Mouse (Mus musculus): ENCODE data around the gene Fbxl17. TPM values are rescaled to one million over a fixed set of nuclear protein-coding genes. Genes with fewer than 3 reads are reported as not detected.

The Fbxl17 gene
- total and polyA plus RNA-seq, 3 experiments = 7.8 to 25.9 (median 25.5) TPM

GRCm38 (mm10) chr17:63498182-63498716 lies 1.6 kb downstream of the Fbxl17 start:
- DNase-seq = no peak
- Histone ChIP-seq H3K79me2 (replicated peaks; ENCODE audit: control insufficient read depth, insufficient read depth, low read length) (peaks cover 6% of the 10 kb centered on the region), H3K9ac (ENCODE audit: low read depth, low read length) (peak overlapping the region; percentile 64), H3K4me1 (ENCODE audit: control insufficient read depth, insufficient read depth, low read length) (peaks cover 14% of the 10 kb centered on the region), H3K27me3 (ENCODE audit: control insufficient read depth, insufficient read depth, low read length) (no peaks in the 10 kb centered on the region), H3K4me3 (peak overlapping the region; percentile 93), H3K27ac (peak overlapping the region; percentile 90), H3K36me3 (ENCODE audit: control insufficient read depth, insufficient read depth, low read length) (peaks cover 14% of the 10 kb centered on the region)
- no peak for TF ChIP-seq CTCF (IDR thresholded peaks at IDR 0.05)
- no peak for TF ChIP-seq EP300 (IDR thresholded peaks at IDR 0.05; ENCODE audit: insufficient read depth, low read depth, low read length)
- no peak for TF ChIP-seq POLR2A (IDR thresholded peaks at IDR 0.05; ENCODE audit: insufficient read depth, low read depth, low read length)
- intact Hi-C loops (cut with DNase I) = loop anchor here (10.0 kb wide), 1 partner anchor 367 kb away; the partner anchor contains the start of genes A930002H24Rik and Fer
- 16% methylated on average over 6 of the region's 6 CpGs for WGBS

DNA sequence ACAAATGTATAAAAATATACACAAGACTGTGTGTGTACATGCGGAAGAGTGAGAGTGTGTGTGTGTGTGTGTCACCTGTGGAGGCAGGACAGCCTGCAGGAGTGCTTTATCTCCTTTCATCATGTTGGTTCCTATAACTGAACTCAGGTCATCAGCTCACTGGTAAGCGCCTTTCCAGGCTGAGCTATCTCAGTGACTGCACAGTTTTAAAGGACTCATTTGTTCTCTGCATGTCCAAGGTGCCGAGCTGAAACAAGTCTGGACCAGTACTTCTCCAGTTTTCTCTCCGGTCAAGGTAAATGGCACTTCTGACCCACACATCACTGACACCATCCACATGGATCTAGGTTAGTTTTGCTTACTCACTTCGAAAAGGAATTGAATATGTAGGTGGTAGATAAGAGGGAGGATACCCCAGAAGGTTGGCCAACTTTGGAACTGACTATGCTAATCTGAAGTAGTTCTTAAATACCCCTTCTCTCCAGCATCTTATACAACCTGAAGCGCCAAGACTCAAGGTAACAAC lies 2.5 kb downstream of the Fbxl17 start:
- intact Hi-C loops (cut with DNase I) = loop anchor here (10.0 kb wide), 1 partner anchor 368 kb away; the partner anchor contains the start of genes A930002H24Rik and Fer
- Histone ChIP-seq H3K4me3 (no peak overlapping the region), H3K9ac (ENCODE audit: low read depth, low read length) (no peak overlapping the region), H3K27ac (no peak overlapping the region; the same call in 1 of the 2 replicates), H3K79me2 (replicated peaks; ENCODE audit: control insufficient read depth, insufficient read depth, low read length) (peaks cover 6% of the 10 kb centered on the region), H3K4me1 (ENCODE audit: control insufficient read depth, insufficient read depth, low read length) (peaks cover 17% of the 10 kb centered on the region), H3K27me3 (ENCODE audit: control insufficient read depth, insufficient read depth, low read length) (no peaks in the 10 kb centered on the region), H3K36me3 (ENCODE audit: control insufficient read depth, insufficient read depth, low read length) (peaks cover 14% of the 10 kb centered on the region)
- no peak for DNase-seq
- 78% methylated on average over 6 of the region's 6 CpGs for WGBS
- TF ChIP-seq EP300 (IDR thresholded peaks at IDR 0.05; ENCODE audit: insufficient read depth, low read depth, low read length) = no peak
- no peak for TF ChIP-seq CTCF (IDR thresholded peaks at IDR 0.05)
- no peak for TF ChIP-seq POLR2A (IDR thresholded peaks at IDR 0.05; ENCODE audit: insufficient read depth, low read depth, low read length)

DNA sequence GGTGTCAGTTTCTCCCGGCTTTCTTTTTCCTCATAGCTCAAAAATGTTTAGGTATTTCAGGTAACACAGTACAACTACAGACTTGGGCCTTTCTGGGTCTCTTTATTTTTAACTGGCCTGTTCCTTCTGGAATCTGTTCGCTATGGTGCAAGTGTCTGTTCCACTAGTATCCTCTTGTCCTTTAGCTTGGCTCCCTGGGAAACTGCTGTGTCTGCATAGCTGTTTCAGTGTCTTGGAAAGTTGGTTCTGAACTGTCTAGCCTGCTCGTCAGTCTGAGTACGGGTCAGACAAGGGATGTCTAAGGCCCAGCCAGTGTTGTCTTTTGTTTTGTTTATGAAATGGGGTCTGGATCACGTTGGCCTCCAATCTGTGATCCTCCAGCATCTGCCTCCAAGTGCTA lies 3.7 kb downstream of the Fbxl17 start:
- Histone ChIP-seq H3K79me2 (replicated peaks; ENCODE audit: control insufficient read depth, insufficient read depth, low read length) (peaks cover 6% of the 10 kb centered on the region), H3K9ac (ENCODE audit: low read depth, low read length) (no peak overlapping the region), H3K4me1 (ENCODE audit: control insufficient read depth, insufficient read depth, low read length) (peaks cover 19% of the 10 kb centered on the region), H3K36me3 (ENCODE audit: control insufficient read depth, insufficient read depth, low read length) (peaks cover 14% of the 10 kb centered on the region), H3K4me3 (no peak overlapping the region), H3K27ac (0 out of 2 replicates have a peak overlapping the region, but pooled peaks have one; percentile 9), H3K27me3 (ENCODE audit: control insufficient read depth, insufficient read depth, low read length) (no peaks in the 10 kb centered on the region)
- WGBS = 32% methylated on average over 5 of the region's 5 CpGs
- DNase-seq = no peak
- TF ChIP-seq POLR2A (IDR thresholded peaks at IDR 0.05; ENCODE audit: insufficient read depth, low read depth, low read length) (no peak), CTCF (IDR thresholded peaks at IDR 0.05) (no peak), EP300 (IDR thresholded peaks at IDR 0.05; ENCODE audit: insufficient read depth, low read depth, low read length) (no peak)
- intact Hi-C loops (cut with DNase I) = loop anchor here (10.0 kb wide), 1 partner anchor 369 kb away; the partner anchor contains the start of genes A930002H24Rik and Fer

DNA sequence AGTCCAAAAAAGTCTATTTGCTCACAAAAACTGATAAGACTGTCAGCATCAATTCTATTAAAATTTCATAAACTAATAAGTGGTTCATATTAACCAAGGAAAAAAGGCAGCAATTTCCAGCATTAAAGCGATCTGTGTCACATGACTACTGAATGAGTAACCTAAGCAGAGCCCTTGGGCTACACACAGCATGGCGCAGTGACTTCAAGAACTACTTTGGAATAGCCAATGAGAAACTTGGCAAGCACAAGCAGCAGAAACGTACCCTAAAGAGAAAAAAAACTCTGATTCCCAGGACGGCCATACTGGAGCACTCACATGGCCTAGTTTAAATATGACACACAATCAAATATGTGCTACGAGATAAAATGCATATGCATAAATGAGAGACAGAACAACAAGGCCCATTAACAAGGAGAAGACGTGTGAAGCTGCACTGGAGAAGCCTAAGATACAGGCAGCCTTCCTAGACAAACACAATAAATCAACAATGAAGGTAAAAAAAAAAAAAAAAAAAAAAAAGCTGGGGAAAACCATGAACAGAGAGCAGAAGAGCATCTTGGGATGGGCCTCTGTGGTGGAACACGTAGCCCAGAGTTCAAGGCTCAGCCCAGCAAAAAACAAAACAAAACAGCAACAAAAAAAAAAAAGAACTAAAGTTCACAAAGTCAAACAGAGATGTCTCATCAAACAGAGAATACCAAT lies 5.8 kb downstream of the Fbxl17 start:
- peaks cover 6% of the 10 kb centered on the region for H3K79me2 ChIP-seq (replicated peaks; ENCODE audit: control insufficient read depth, insufficient read depth, low read length)
- H3K4me3 ChIP-seq = no peak overlapping the region
- no peak for TF ChIP-seq CTCF (IDR thresholded peaks at IDR 0.05)
- TF ChIP-seq POLR2A (IDR thresholded peaks at IDR 0.05; ENCODE audit: insufficient read depth, low read depth, low read length) = no peak
- no peak for TF ChIP-seq EP300 (IDR thresholded peaks at IDR 0.05; ENCODE audit: insufficient read depth, low read depth, low read length)
- H3K36me3 ChIP-seq (ENCODE audit: control insufficient read depth, insufficient read depth, low read length) = peaks cover 14% of the 10 kb centered on the region
- intact Hi-C loops (cut with DNase I) = loop anchor here (10.0 kb wide), 1 partner anchor 371 kb away; the partner anchor contains the start of genes A930002H24Rik and Fer
- H3K27me3 ChIP-seq (ENCODE audit: control insufficient read depth, insufficient read depth, low read length) = no peaks in the 10 kb centered on the region
- DNase-seq = no peak
- WGBS = 69% methylated on average over 7 of the region's 7 CpGs
- peaks cover 16% of the 10 kb centered on the region for H3K4me1 ChIP-seq (ENCODE audit: control insufficient read depth, insufficient read depth, low read length)
- H3K27ac ChIP-seq = no peak overlapping the region
- no peak overlapping the region for H3K9ac ChIP-seq (ENCODE audit: low read depth, low read length)

DNA sequence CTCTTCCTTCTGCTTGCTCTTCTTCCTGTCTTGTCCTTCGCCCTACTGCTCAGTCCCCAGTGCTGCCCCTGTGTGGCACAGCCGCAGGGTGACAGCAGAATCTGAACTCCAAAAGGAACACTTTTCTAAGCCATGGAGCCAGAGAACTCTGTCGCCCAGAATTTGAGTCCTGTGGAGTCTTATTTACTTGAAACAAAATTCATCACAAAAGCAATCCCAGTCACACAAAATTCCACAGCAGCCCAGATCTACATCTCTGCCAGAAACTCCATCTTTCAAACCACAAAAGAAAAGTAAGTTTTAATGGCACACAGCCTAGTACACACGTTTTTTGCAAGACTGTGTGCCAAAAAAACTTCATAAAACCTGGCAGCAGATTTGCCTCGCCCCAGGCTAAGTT lies 6.5 kb downstream of the Fbxl17 start:
- DNase-seq = peak; percentile 43
- peak overlapping the region; percentile 32 for H3K4me3 ChIP-seq
- peak overlapping the region; percentile 13 for H3K9ac ChIP-seq (ENCODE audit: low read depth, low read length)
- H3K27ac ChIP-seq = peak overlapping the region; percentile 40
- intact Hi-C loops (cut with DNase I) = loop anchor here (10.0 kb wide), 1 partner anchor 372 kb away; the partner anchor contains the start of genes A930002H24Rik and Fer
- H3K79me2 ChIP-seq (replicated peaks; ENCODE audit: control insufficient read depth, insufficient read depth, low read length) = peaks cover 6% of the 10 kb centered on the region
- H3K27me3 ChIP-seq (ENCODE audit: control insufficient read depth, insufficient read depth, low read length) = no peaks in the 10 kb centered on the region
- H3K4me1 ChIP-seq (ENCODE audit: control insufficient read depth, insufficient read depth, low read length) = peaks cover 15% of the 10 kb centered on the region
- H3K36me3 ChIP-seq (ENCODE audit: control insufficient read depth, insufficient read depth, low read length) = peaks cover 14% of the 10 kb centered on the region
- WGBS = 9% methylated on average over 5 of the region's 5 CpGs
- TF ChIP-seq EP300 (IDR thresholded peaks at IDR 0.05; ENCODE audit: insufficient read depth, low read depth, low read length) (no peak), CTCF (IDR thresholded peaks at IDR 0.05) (peak; percentile 73), POLR2A (IDR thresholded peaks at IDR 0.05; ENCODE audit: insufficient read depth, low read depth, low read length) (no peak)
